Mouse (Mus musculus) intestine, embryonic 16.5 days (tissue): ENCODE data around the gene Mrpl42. TPM values are rescaled to one million over a fixed set of nuclear protein-coding genes. Genes with fewer than 3 reads are reported as not detected.

Source experiments
- ATAC-seq: fragments of 200-750 bp; cut with Nextera tagmentation; 2 replicates; pipeline ENCODE4 v1.8.0; 2017; ENCODE audit warnings: moderate TSS enrichment, moderate library complexity
- H3K27ac ChIP-seq: fragments of 300-500 bp; sonication (generic); 2 replicates; pipeline ENCODE4 v1.5.1; 2014; ENCODE audit warnings: mild to moderate bottlenecking, low read length
- H3K27me3 ChIP-seq: fragments of 300-500 bp; sonication (generic); replicated peaks from 2 replicates; pipeline ENCODE4 v1.6.1; 2014; ENCODE audit warnings: low read length, control low read depth, mixed read lengths; ENCODE audit not compliant: control insufficient read depth, insufficient read depth
- H3K36me3 ChIP-seq: fragments of 300-500 bp; sonication (generic); 2 replicates; pipeline ENCODE4 v1.6.1; 2014; ENCODE audit warnings: low read length, control low read depth; ENCODE audit not compliant: control insufficient read depth, insufficient read depth
- H3K4me1 ChIP-seq: fragments of 300-500 bp; sonication (generic); 2 replicates; pipeline ENCODE4 v1.6.1; 2014; ENCODE audit warnings: low read length, control low read depth, mixed read lengths; ENCODE audit not compliant: control insufficient read depth, insufficient read depth
- H3K4me2 ChIP-seq: fragments of 300-500 bp; sonication (generic); 2 replicates; pipeline ENCODE4 v1.6.1; 2014; ENCODE audit warnings: low read depth, low read length, control low read depth
- H3K4me3 ChIP-seq: fragments of 300-500 bp; sonication (generic); 2 replicates; pipeline ENCODE4 v1.5.1; 2014; ENCODE audit warnings: mild to moderate bottlenecking, low read length
- H3K9ac ChIP-seq: fragments of 300-500 bp; sonication (generic); 2 replicates; pipeline ENCODE4 v1.6.1; 2014; ENCODE audit warnings: low read depth, low read length
- H3K9me3 ChIP-seq: fragments of 300-500 bp; sonication (generic); 2 replicates; pipeline ENCODE4 v1.6.1; 2016; ENCODE audit warnings: low read length, control low read depth; ENCODE audit not compliant: control insufficient read depth
- WGBS: fragments of 180-500 bp; shearing (Covaris S2); extraction: QIAGEN DNeasy Blood & Tissue Kit; methylation state at CpG from one replicate; pipeline ENCODE4 v1.1.7; 2014; 5-methylcytosine and 5-hydroxymethylcytosine counted together
- polyA plus RNA-seq: library from polyadenylated mRNA; unstranded; fragments of >200 nt; fragmentation: Nextera tagmentation; extraction: Ambion mirVana; gene quantifications from 2 replicates; pipeline ENCODE4 v1.2.1, GENCODE M21; 2015

Gene Mrpl42
- polyA plus RNA-seq, 1 experiment from 2014 or later, result 385 TPM

DNA sequence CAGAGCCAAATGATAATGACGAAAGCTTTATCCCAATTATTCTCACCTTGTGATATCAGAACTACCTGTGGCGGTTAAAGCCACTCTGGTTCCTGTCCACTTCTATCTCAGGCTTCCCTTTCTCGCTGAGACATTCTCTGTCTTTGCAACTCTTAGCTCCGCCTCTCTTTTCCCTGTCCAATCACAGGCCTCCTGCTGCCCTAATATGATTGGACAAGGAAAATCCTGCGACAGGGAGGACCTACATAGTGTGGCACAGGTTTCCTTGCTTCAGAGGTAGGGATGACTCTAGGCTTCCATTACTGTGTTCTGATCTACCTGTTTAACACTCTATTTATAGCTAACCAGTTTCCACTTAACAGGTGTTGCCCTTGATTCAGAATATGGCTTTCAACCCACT, 48.5 kb downstream of the Mrpl42 start:
- Histone ChIP-seq H3K9ac (no peak overlapping the region), H3K27me3 (no peaks in the 10 kb centered on the region), H3K4me2 (no peak overlapping the region), H3K36me3 (no peaks in the 10 kb centered on the region), H3K4me3 (no peak overlapping the region), H3K4me1 (0 out of 2 replicates have a peak, but pooled peaks cover 3% of the 10 kb centered on the region), H3K27ac (no peak overlapping the region), H3K9me3 (no peaks in the 10 kb centered on the region)
- no peak for ATAC-seq
- WGBS, result 88% methylated on average over 5 of the region's 5 CpGs

- Histone ChIP-seq H3K4me3 (no peak overlapping the region), H3K9ac (no peak overlapping the region), H3K4me1 (no peaks in the 10 kb centered on the region), H3K4me2 (no peak overlapping the region), H3K27me3 (no peaks in the 10 kb centered on the region), H3K9me3 (no peaks in the 10 kb centered on the region), H3K36me3 (no peaks in the 10 kb centered on the region), H3K27ac (no peak overlapping the region)
- WGBS, result 65% methylated on average over 6 of the region's 6 CpGs
- ATAC-seq, result no peak
Observed at GRCm38 (mm10) chr10:95449033-95449432, 52.7 kb downstream of the Mrpl42 start.

DNA sequence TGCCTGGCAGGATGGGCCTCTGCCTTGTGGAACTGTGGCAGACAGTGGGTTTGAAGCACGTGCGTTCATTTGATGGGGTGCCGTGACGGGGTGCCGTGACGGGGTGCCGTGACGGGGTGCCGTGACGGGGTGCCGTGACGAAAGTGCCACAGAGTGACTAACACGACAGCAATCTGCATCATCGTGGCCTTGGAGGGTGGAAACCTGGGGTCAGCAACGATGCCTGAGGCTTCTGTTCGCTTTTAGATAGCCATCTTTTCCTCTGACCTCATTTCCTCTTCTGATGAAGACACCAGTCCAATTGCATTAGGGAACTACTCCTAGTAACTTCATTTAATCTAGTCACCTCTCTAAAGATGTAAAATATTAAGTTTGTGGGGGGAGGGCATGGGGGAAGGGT, 53.8 kb downstream of the Mrpl42 start:
- no peak for ATAC-seq
- no peaks in the 10 kb centered on the region for H3K27me3 ChIP-seq
- no peak overlapping the region for H3K27ac ChIP-seq
- no peaks in the 10 kb centered on the region for H3K9me3 ChIP-seq
- H3K4me2 ChIP-seq, result no peak overlapping the region
- no peaks in the 10 kb centered on the region for H3K36me3 ChIP-seq
- no peak overlapping the region for H3K4me3 ChIP-seq
- whole genome bisulfite sequencing, result 95% methylated on average over 16 of the region's 16 CpGs
- no peak overlapping the region for H3K9ac ChIP-seq
- no peaks in the 10 kb centered on the region for H3K4me1 ChIP-seq

- H3K27me3 ChIP-seq, result no peaks in the 10 kb centered on the region
- H3K36me3 ChIP-seq, result no peaks in the 10 kb centered on the region
- H3K4me2 ChIP-seq, result no peak overlapping the region
- H3K9ac ChIP-seq, result no peak overlapping the region
- 76% methylated on average over 18 of the region's 18 CpGs for WGBS
- ATAC-seq, result no peak
- no peak overlapping the region for H3K27ac ChIP-seq
- H3K4me1 ChIP-seq, result no peaks in the 10 kb centered on the region
- H3K4me3 ChIP-seq, result no peak overlapping the region
- H3K9me3 ChIP-seq, result no peaks in the 10 kb centered on the region
Observed at GRCm38 (mm10) chr10:95445104-95446056, 56.4 kb downstream of the Mrpl42 start.

GRCm38 (mm10) chr10:95442334-95442733, 59.4 kb downstream of the Mrpl42 start:
- no peak overlapping the region for H3K4me3 ChIP-seq
- no peak overlapping the region for H3K9ac ChIP-seq
- WGBS, result 73% methylated on average over 4 of the region's 4 CpGs
- no peaks in the 10 kb centered on the region for H3K9me3 ChIP-seq
- H3K27me3 ChIP-seq, result no peaks in the 10 kb centered on the region
- H3K36me3 ChIP-seq, result no peaks in the 10 kb centered on the region
- no peak overlapping the region for H3K4me2 ChIP-seq
- ATAC-seq, result no peak
- H3K4me1 ChIP-seq, result no peaks in the 10 kb centered on the region
- no peak overlapping the region for H3K27ac ChIP-seq

- Histone ChIP-seq H3K27ac (no peak overlapping the region), H3K4me3 (no peak overlapping the region), H3K4me2 (no peak overlapping the region), H3K9ac (no peak overlapping the region), H3K27me3 (no peaks in the 10 kb centered on the region), H3K36me3 (no peaks in the 10 kb centered on the region), H3K4me1 (no peaks in the 10 kb centered on the region), H3K9me3 (no peaks in the 10 kb centered on the region)
- no peak for ATAC-seq
- WGBS, result 55% methylated on average over 2 of the region's 2 CpGs
Observed at GRCm38 (mm10) chr10:95440566-95440965, 61.2 kb downstream of the Mrpl42 start.

GRCm38 (mm10) chr10:95439718-95440339, 61.9 kb downstream of the Mrpl42 start:
- Histone ChIP-seq H3K9me3 (no peaks in the 10 kb centered on the region), H3K4me2 (no peak overlapping the region), H3K4me1 (no peaks in the 10 kb centered on the region), H3K9ac (no peak overlapping the region), H3K4me3 (no peak overlapping the region), H3K27ac (no peak overlapping the region), H3K27me3 (no peaks in the 10 kb centered on the region), H3K36me3 (no peaks in the 10 kb centered on the region)
- ATAC-seq, result no peak
- WGBS, result 86% methylated on average over 10 of the region's 10 CpGs

DNA sequence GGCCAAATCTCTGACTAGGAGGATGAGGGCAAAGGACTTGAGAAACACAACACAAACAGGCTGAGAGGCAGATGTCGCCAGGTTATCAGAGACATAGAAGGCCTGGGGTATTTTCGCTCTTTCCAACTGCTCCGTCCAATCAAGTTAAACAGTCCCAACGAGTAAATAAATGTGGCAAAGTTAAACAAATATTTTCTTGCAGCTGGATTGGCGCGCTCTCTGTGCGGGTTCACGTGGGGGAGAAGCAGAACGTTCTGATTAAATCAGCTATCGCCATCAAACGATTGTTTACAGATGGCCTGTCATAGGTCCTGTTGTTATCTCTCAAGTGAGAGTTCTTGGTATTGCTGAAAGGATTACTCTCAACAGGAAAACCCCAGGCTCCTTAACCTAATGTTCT, 62.8 kb downstream of the Mrpl42 start:
- no peak overlapping the region for H3K4me3 ChIP-seq
- 32% methylated on average over 11 of the region's 11 CpGs for WGBS
- H3K9me3 ChIP-seq, result no peaks in the 10 kb centered on the region
- no peaks in the 10 kb centered on the region for H3K4me1 ChIP-seq
- no peaks in the 10 kb centered on the region for H3K27me3 ChIP-seq
- no peak overlapping the region for H3K9ac ChIP-seq
- no peak for ATAC-seq
- no peaks in the 10 kb centered on the region for H3K36me3 ChIP-seq
- no peak overlapping the region for H3K4me2 ChIP-seq
- no peak overlapping the region for H3K27ac ChIP-seq
